Mouse (Mus musculus) stomach, embryonic 16.5 days (tissue): ENCODE measurements around the gene Fam234a. TPM values are rescaled to one million over a fixed set of nuclear protein-coding genes. Genes with fewer than 3 reads are reported as not detected.
A peak's percentile ranks its signal among the peaks of the same experiment; 100 is the strongest.
"Not testable (repeated sequence)": the region's sequence is repeated elsewhere in the genome, so short reads cannot be mapped to it uniquely, and the experiment has no call there.

Experiments used
- ATAC-seq: fragments of 200-750 bp; cut with Nextera tagmentation; 2 replicates; pipeline ENCODE4 v1.8.0; 2017; ENCODE audit warnings: moderate number of reproducible peaks, moderate TSS enrichment; ENCODE audit not compliant: insufficient read depth, low FRiP score
- H3K27ac ChIP-seq: fragments of 300-500 bp; sonication (generic); 2 replicates; pipeline ENCODE4 v1.5.1; 2014; ENCODE audit warnings: low read length
- H3K27me3 ChIP-seq: fragments of 300-500 bp; sonication (generic); 2 replicates; pipeline ENCODE4 v1.6.1; 2014; ENCODE audit warnings: low read length, control low read depth, mixed read lengths; ENCODE audit not compliant: control insufficient read depth, insufficient read depth
- H3K36me3 ChIP-seq: fragments of 300-500 bp; sonication (generic); 2 replicates; pipeline ENCODE4 v1.6.1; 2014; ENCODE audit warnings: low read length; ENCODE audit not compliant: control insufficient read depth, insufficient read depth
- H3K4me1 ChIP-seq: fragments of 300-500 bp; sonication (generic); 2 replicates; pipeline ENCODE4 v1.6.1; 2014; ENCODE audit warnings: low read length, control low read depth, mixed read lengths; ENCODE audit not compliant: control insufficient read depth, insufficient read depth
- H3K4me2 ChIP-seq: fragments of 300-500 bp; sonication (generic); 2 replicates; pipeline ENCODE4 v1.6.1; 2014; ENCODE audit warnings: low read depth, low read length, mixed read lengths
- H3K4me3 ChIP-seq: fragments of 300-500 bp; sonication (generic); replicated peaks from 2 replicates; pipeline ENCODE4 v1.5.1; 2014; ENCODE audit warnings: mild to moderate bottlenecking, low read length
- H3K9ac ChIP-seq: fragments of 300-500 bp; sonication (generic); 2 replicates; pipeline ENCODE4 v1.6.1; 2014; ENCODE audit warnings: low read length
- H3K9me3 ChIP-seq: fragments of 300-500 bp; sonication (generic); replicated peaks from 2 replicates; pipeline ENCODE4 v1.6.1; 2016; ENCODE audit warnings: low read length, control low read depth; ENCODE audit not compliant: control insufficient read depth
- WGBS: fragments of 180-500 bp; shearing (Covaris S2); extraction: QIAGEN DNeasy Blood & Tissue Kit; methylation state at CpG from one replicate; pipeline ENCODE4 v1.1.7; 2014; 5-methylcytosine and 5-hydroxymethylcytosine counted together
- polyA plus RNA-seq: library from polyadenylated mRNA; unstranded; fragments of >200 nt; fragmentation: Nextera tagmentation; extraction: Ambion mirVana; gene quantifications from 2 replicates; pipeline ENCODE4 v1.2.1, GENCODE M21; 2015

The Fam234a gene
- polyA plus RNA-seq, result 89.0 and 101 TPM in 2 replicates

GRCm38 (mm10) chr17:26244101-26244841 is at the start of gene Fam234a:
TSS of gene Fam234a (minus strand) at chr17:26244242.
- no peaks in the 10 kb centered on the region for H3K27me3 ChIP-seq
- peak within 1 kb of the TSS; percentile 83 for H3K27ac ChIP-seq
- peak within 1 kb of the TSS; percentile 79 for H3K4me2 ChIP-seq
- H3K9me3 ChIP-seq, result no peaks in the 10 kb centered on the region
- no peaks in the 10 kb centered on the region for H3K36me3 ChIP-seq
- H3K4me3 ChIP-seq, result peak within 1 kb of the TSS; percentile 80
- peak within 1 kb of the TSS; percentile 84 for H3K9ac ChIP-seq
- peak; percentile 97 for ATAC-seq
- WGBS, result 7% methylated on average over 33 of the region's 33 CpGs
- H3K4me1 ChIP-seq, result peaks cover 6% of the 10 kb centered on the region

- 66% methylated on average over 4 of the region's 4 CpGs for WGBS
- Histone ChIP-seq H3K9ac (no peak overlapping the region), H3K9me3 (0 out of 2 replicates have a peak, but pooled peaks cover 3% of the 10 kb centered on the region), H3K27me3 (no peaks in the 10 kb centered on the region), H3K27ac (no peak overlapping the region), H3K4me1 (no peaks in the 10 kb centered on the region), H3K4me3 (no peak overlapping the region), H3K4me2 (no peak overlapping the region), H3K36me3 (peaks cover 25% of the 10 kb centered on the region)
- no peak for ATAC-seq
Observed at GRCm38 (mm10) chr17:26289475-26289874, 45.4 kb upstream of the Fam234a start.

DNA sequence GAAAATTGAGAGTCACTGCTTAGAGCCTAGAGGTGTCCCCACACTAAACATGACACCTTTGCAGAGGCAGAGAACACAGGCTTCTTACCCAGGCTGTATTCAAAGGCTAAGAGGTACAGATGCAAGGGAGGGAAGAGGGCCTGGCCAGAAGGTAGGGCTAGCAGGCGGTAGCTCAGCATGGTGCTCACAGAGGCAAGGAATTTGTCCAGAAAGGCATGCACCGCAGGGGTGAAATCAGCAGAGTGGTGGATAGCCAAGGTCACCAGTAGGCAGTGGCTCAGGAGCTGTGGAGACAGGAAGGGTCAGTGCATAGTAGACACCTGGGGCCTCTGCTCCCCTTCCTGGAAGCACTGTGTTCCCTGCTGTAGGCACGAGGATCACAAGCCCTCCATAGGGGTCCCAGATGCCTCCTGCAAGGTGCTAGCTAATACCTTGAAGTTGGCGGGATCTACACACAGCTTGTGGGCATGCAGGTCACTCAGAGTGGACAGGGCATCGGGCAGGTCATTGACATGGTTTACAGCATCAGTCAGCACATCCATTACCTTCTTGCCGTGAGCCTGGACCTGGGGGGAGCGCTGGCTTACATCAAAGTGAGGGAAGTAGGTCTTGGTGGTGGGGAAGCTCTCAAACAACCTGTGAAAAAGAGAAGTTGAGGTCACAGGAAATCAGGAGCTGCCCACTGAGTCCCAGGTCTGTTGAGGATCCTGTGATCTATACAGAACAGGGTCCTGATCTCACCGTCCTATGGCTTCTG is 42.3 kb upstream of the Fam234a start:
- Histone ChIP-seq H3K27me3 (no peaks in the 10 kb centered on the region), H3K27ac (no peak overlapping the region), H3K9me3 (0 out of 2 replicates have a peak, but pooled peaks cover 3% of the 10 kb centered on the region), H3K4me3 (no peak overlapping the region), H3K4me2 (no peak overlapping the region), H3K9ac (no peak overlapping the region), H3K4me1 (no peaks in the 10 kb centered on the region), H3K36me3 (peaks cover 41% of the 10 kb centered on the region)
- no peak for ATAC-seq
- WGBS, result 85% methylated on average over 8 of the region's 8 CpGs

- Histone ChIP-seq H3K4me1 (no peaks in the 10 kb centered on the region), H3K9ac (no peak overlapping the region), H3K27me3 (no peaks in the 10 kb centered on the region), H3K9me3 (no peaks in the 10 kb centered on the region), H3K36me3 (peaks cover 25% of the 10 kb centered on the region; the same call in 1 of the 2 replicates), H3K27ac (no peak overlapping the region), H3K4me3 (no peak overlapping the region), H3K4me2 (no peak overlapping the region)
- 90% methylated on average over 4 of the region's 4 CpGs for WGBS
- no peak for ATAC-seq
Observed at GRCm38 (mm10) chr17:26276711-26277110, 32.7 kb upstream of the Fam234a start.

DNA sequence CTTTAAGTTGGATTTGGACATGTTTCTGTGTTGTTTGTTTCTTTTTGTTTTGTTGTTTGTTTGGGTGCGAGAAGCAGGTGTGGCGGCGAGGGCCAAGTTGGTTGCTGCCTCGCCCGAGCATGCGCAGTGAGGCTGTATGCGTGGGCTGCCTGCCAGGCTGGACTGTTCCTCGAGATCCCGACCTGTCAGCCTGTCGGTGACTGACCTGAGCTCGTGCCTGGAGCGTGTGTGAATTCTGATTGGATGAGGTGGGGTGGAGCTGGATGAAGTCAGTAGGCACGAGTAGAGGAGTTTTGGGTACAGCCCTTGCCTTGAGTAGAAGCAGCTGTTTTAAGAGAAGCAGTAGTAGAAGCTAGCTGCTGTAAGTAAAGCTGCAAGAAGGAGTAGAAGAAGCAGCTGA is 31.9 kb upstream of the Fam234a start:
- no peak overlapping the region for H3K4me2 ChIP-seq
- H3K27ac ChIP-seq, result no peak overlapping the region
- H3K9ac ChIP-seq, result no peak overlapping the region
- peaks cover 27% of the 10 kb centered on the region; the same call in 1 of the 2 replicates for H3K36me3 ChIP-seq
- H3K4me3 ChIP-seq, result no peak overlapping the region
- no peak for ATAC-seq
- 81% methylated on average over 13 of the region's 13 CpGs for WGBS
- no peaks in the 10 kb centered on the region for H3K4me1 ChIP-seq
- no peaks in the 10 kb centered on the region for H3K27me3 ChIP-seq
- H3K9me3 ChIP-seq, result no peaks in the 10 kb centered on the region

DNA sequence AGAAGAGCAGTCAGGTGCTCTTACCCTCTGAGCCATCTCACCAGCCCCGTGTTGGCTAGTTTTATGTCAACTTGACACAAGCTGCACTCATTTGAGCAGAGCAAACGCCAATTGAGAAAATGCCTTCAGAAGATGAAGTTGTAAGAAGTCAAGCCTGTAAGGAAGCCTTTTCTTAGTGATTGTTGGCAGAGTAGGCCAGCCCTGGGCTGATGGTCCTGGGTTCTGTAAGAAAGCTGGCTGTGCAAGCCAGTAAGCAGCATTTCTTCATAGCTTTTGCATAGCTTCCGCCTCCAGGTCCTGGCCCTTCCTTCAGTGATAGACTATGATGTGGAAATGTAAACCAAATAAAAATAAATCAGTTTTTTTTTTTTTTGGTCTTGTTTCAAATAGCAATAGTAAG is 28.5 kb upstream of the Fam234a start:
- WGBS, result 80% methylated on average over 3 of the region's 3 CpGs
- no peaks in the 10 kb centered on the region for H3K4me1 ChIP-seq
- no peaks in the 10 kb centered on the region for H3K27me3 ChIP-seq
- no peak overlapping the region for H3K9ac ChIP-seq
- H3K4me3 ChIP-seq, result no peak overlapping the region
- H3K27ac ChIP-seq, result no peak overlapping the region
- no peak overlapping the region for H3K4me2 ChIP-seq
- peaks cover 13% of the 10 kb centered on the region; the same call in 1 of the 2 replicates for H3K36me3 ChIP-seq
- H3K9me3 ChIP-seq, result no peaks in the 10 kb centered on the region
- ATAC-seq, result no peak

- ATAC-seq, H3K36me3 ChIP-seq, H3K4me2 ChIP-seq, H3K4me3 ChIP-seq, H3K4me1 ChIP-seq, H3K9ac ChIP-seq, H3K27ac ChIP-seq, H3K9me3 ChIP-seq, H3K27me3 ChIP-seq: not testable (repeated sequence)
- WGBS, result 97% methylated on average over 10 of the region's 10 CpGs
Observed at GRCm38 (mm10) chr17:26269577-26269976, 25.5 kb upstream of the Fam234a start.

- Histone ChIP-seq H3K4me1 (no peaks in the 10 kb centered on the region), H3K9ac (no peak overlapping the region), H3K36me3 (peaks cover 7% of the 10 kb centered on the region; the same call in 1 of the 2 replicates), H3K27ac (no peak overlapping the region), H3K9me3 (no peaks in the 10 kb centered on the region), H3K4me2 (no peak overlapping the region), H3K27me3 (no peaks in the 10 kb centered on the region), H3K4me3 (no peak overlapping the region)
- WGBS, result 67% methylated on average over 1 of the region's 1 CpGs
- no peak for ATAC-seq
Observed at GRCm38 (mm10) chr17:26268851-26269250, 24.8 kb upstream of the Fam234a start.

- Histone ChIP-seq H3K36me3 (peaks cover 19% of the 10 kb centered on the region; the same call in 1 of the 2 replicates), H3K9ac (no peak overlapping the region), H3K27me3 (no peaks in the 10 kb centered on the region), H3K27ac (no peak overlapping the region), H3K4me2 (no peak overlapping the region), H3K4me1 (no peaks in the 10 kb centered on the region), H3K4me3 (no peak overlapping the region), H3K9me3 (no peaks in the 10 kb centered on the region)
- ATAC-seq, result no peak
- 95% methylated on average over 3 of the region's 3 CpGs for WGBS
Observed at GRCm38 (mm10) chr17:26262384-26262783, 18.3 kb upstream of the Fam234a start.
